Mouse (Mus musculus): ENCODE measurements around the gene Lamtor2. TPM values are rescaled to one million over a fixed set of nuclear protein-coding genes. Genes with fewer than 3 reads are reported as not detected.

Gene Lamtor2
- polyA plus RNA-seq, 1 experiment from 2014 or later = 86.9 TPM

GRCm38 (mm10) chr3:88571856-88572255 is 19.0 kb upstream of the Lamtor2 start:
- Histone ChIP-seq H3K9ac (ENCODE audit: low read depth, low read length) (no peak overlapping the region), H3K4me1 (ENCODE audit: control insufficient read depth, insufficient read depth, low read length) (no peaks in the 10 kb centered on the region), H3K27ac (ENCODE audit: low read depth, low read length) (no peak overlapping the region), H3K9me3 (replicated peaks; ENCODE audit: control insufficient read depth, low read length) (no peaks in the 10 kb centered on the region), H3K4me2 (no peak overlapping the region), H3K4me3 (ENCODE audit: low read depth, low read length) (no peak overlapping the region), H3K36me3 (ENCODE audit: control insufficient read depth, insufficient read depth, low read length) (peaks cover 29% of the 10 kb centered on the region), H3K27me3 (ENCODE audit: control insufficient read depth, insufficient read depth, low read length) (no peaks in the 10 kb centered on the region)
- WGBS (ENCODE audit: insufficient replicate concordance) = 70% methylated on average over 1 of the region's 1 CpGs
- no peak for ATAC-seq (replicated peaks; ENCODE audit: insufficient number of reproducible peaks, low FRiP score, low TSS enrichment)

GRCm38 (mm10) chr3:88570341-88570740 is 17.5 kb upstream of the Lamtor2 start:
- Histone ChIP-seq H3K9ac (ENCODE audit: low read depth, low read length) (no peak overlapping the region), H3K27ac (ENCODE audit: low read depth, low read length) (no peak overlapping the region), H3K27me3 (ENCODE audit: control insufficient read depth, insufficient read depth, low read length) (no peaks in the 10 kb centered on the region), H3K4me3 (ENCODE audit: low read depth, low read length) (no peak overlapping the region), H3K4me2 (no peak overlapping the region), H3K9me3 (replicated peaks; ENCODE audit: control insufficient read depth, low read length) (no peaks in the 10 kb centered on the region), H3K4me1 (ENCODE audit: control insufficient read depth, insufficient read depth, low read length) (no peaks in the 10 kb centered on the region), H3K36me3 (ENCODE audit: control insufficient read depth, insufficient read depth, low read length) (peaks cover 41% of the 10 kb centered on the region)
- ATAC-seq (replicated peaks; ENCODE audit: insufficient number of reproducible peaks, low FRiP score, low TSS enrichment) = no peak
- WGBS (ENCODE audit: insufficient replicate concordance) = 90% methylated on average over 10 of the region's 10 CpGs

- no peak overlapping the region for H3K4me2 ChIP-seq
These were observed 16.8 kb upstream of the Lamtor2 start for GRCm38 (mm10) chr3:88569694-88570093.

GRCm38 (mm10) chr3:88569093-88569492 is 16.2 kb upstream of the Lamtor2 start:
- ATAC-seq (replicated peaks; ENCODE audit: insufficient number of reproducible peaks, low FRiP score, low TSS enrichment) = no peak
- WGBS (ENCODE audit: insufficient replicate concordance) = 94% methylated on average over 2 of the region's 2 CpGs

More at GRCm38 (mm10) chr3:88569694-88570093, 16.8 kb upstream of the Lamtor2 start:
- no peak overlapping the region for H3K9ac ChIP-seq (ENCODE audit: low read depth, low read length)
- H3K27me3 ChIP-seq (ENCODE audit: control insufficient read depth, insufficient read depth, low read length) = no peaks in the 10 kb centered on the region
- no peak overlapping the region for H3K4me3 ChIP-seq (ENCODE audit: low read depth, low read length)
- no peaks in the 10 kb centered on the region for H3K9me3 ChIP-seq (replicated peaks; ENCODE audit: control insufficient read depth, low read length)
- H3K4me1 ChIP-seq (ENCODE audit: control insufficient read depth, insufficient read depth, low read length) = no peaks in the 10 kb centered on the region
- H3K27ac ChIP-seq (ENCODE audit: low read depth, low read length) = no peak overlapping the region
- H3K36me3 ChIP-seq (ENCODE audit: control insufficient read depth, insufficient read depth, low read length) = peaks cover 47% of the 10 kb centered on the region
- 89% methylated on average over 5 of the region's 5 CpGs for WGBS (ENCODE audit: insufficient replicate concordance)
- ATAC-seq (replicated peaks; ENCODE audit: insufficient number of reproducible peaks, low FRiP score, low TSS enrichment) = no peak

GRCm38 (mm10) chr3:88568615-88569014 is 15.7 kb upstream of the Lamtor2 start:
- ATAC-seq (replicated peaks; ENCODE audit: insufficient number of reproducible peaks, low FRiP score, low TSS enrichment) = no peak

More at GRCm38 (mm10) chr3:88569093-88569492, 16.2 kb upstream of the Lamtor2 start:
- H3K27ac ChIP-seq (ENCODE audit: low read depth, low read length) = no peak overlapping the region
- H3K9me3 ChIP-seq (replicated peaks; ENCODE audit: control insufficient read depth, low read length) = no peaks in the 10 kb centered on the region
- H3K4me1 ChIP-seq (ENCODE audit: control insufficient read depth, insufficient read depth, low read length) = no peaks in the 10 kb centered on the region
- H3K4me2 ChIP-seq = no peak overlapping the region
- peaks cover 53% of the 10 kb centered on the region for H3K36me3 ChIP-seq (ENCODE audit: control insufficient read depth, insufficient read depth, low read length)
- no peak overlapping the region for H3K9ac ChIP-seq (ENCODE audit: low read depth, low read length)
- H3K4me3 ChIP-seq (ENCODE audit: low read depth, low read length) = no peak overlapping the region
- H3K27me3 ChIP-seq (ENCODE audit: control insufficient read depth, insufficient read depth, low read length) = no peaks in the 10 kb centered on the region

GRCm38 (mm10) chr3:88567892-88568291 is 15.0 kb upstream of the Lamtor2 start:
- Histone ChIP-seq H3K9ac (ENCODE audit: low read depth, low read length) (no peak overlapping the region), H3K9me3 (replicated peaks; ENCODE audit: control insufficient read depth, low read length) (no peaks in the 10 kb centered on the region), H3K4me1 (ENCODE audit: control insufficient read depth, insufficient read depth, low read length) (no peaks in the 10 kb centered on the region), H3K27me3 (ENCODE audit: control insufficient read depth, insufficient read depth, low read length) (no peaks in the 10 kb centered on the region), H3K27ac (ENCODE audit: low read depth, low read length) (no peak overlapping the region), H3K36me3 (ENCODE audit: control insufficient read depth, insufficient read depth, low read length) (peaks cover 64% of the 10 kb centered on the region), H3K4me2 (no peak overlapping the region), H3K4me3 (ENCODE audit: low read depth, low read length) (no peak overlapping the region)
- no peak for ATAC-seq (replicated peaks; ENCODE audit: insufficient number of reproducible peaks, low FRiP score, low TSS enrichment)
- 91% methylated on average over 6 of the region's 6 CpGs for WGBS (ENCODE audit: insufficient replicate concordance)

More at GRCm38 (mm10) chr3:88568615-88569014, 15.7 kb upstream of the Lamtor2 start:
- Histone ChIP-seq H3K9me3 (replicated peaks; ENCODE audit: control insufficient read depth, low read length) (no peaks in the 10 kb centered on the region), H3K4me3 (ENCODE audit: low read depth, low read length) (no peak overlapping the region), H3K27me3 (ENCODE audit: control insufficient read depth, insufficient read depth, low read length) (no peaks in the 10 kb centered on the region), H3K36me3 (ENCODE audit: control insufficient read depth, insufficient read depth, low read length) (peaks cover 57% of the 10 kb centered on the region), H3K27ac (ENCODE audit: low read depth, low read length) (no peak overlapping the region), H3K4me1 (ENCODE audit: control insufficient read depth, insufficient read depth, low read length) (no peaks in the 10 kb centered on the region), H3K9ac (ENCODE audit: low read depth, low read length) (no peak overlapping the region), H3K4me2 (no peak overlapping the region)
- WGBS (ENCODE audit: insufficient replicate concordance) = 92% methylated on average over 2 of the region's 2 CpGs

GRCm38 (mm10) chr3:88566536-88567061 is 13.7 kb upstream of the Lamtor2 start:
- peaks cover 67% of the 10 kb centered on the region for H3K36me3 ChIP-seq (ENCODE audit: control insufficient read depth, insufficient read depth, low read length)
- 90% methylated on average over 4 of the region's 4 CpGs for WGBS (ENCODE audit: insufficient replicate concordance)
- peak overlapping the region; percentile 44; the same call in 1 of the 2 replicates for H3K9ac ChIP-seq (ENCODE audit: low read depth, low read length)
- no peaks in the 10 kb centered on the region for H3K4me1 ChIP-seq (ENCODE audit: control insufficient read depth, insufficient read depth, low read length)
- 0 out of 2 replicates have a peak overlapping the region, but pooled peaks have one; percentile 32 for H3K27ac ChIP-seq (ENCODE audit: low read depth, low read length)
- no peak overlapping the region for H3K4me2 ChIP-seq
- H3K4me3 ChIP-seq (ENCODE audit: low read depth, low read length) = no peak overlapping the region
- H3K27me3 ChIP-seq (ENCODE audit: control insufficient read depth, insufficient read depth, low read length) = no peaks in the 10 kb centered on the region
- no peaks in the 10 kb centered on the region for H3K9me3 ChIP-seq (replicated peaks; ENCODE audit: control insufficient read depth, low read length)
- ATAC-seq (replicated peaks; ENCODE audit: insufficient number of reproducible peaks, low FRiP score, low TSS enrichment) = no peak

- no peak for ATAC-seq (replicated peaks; ENCODE audit: insufficient number of reproducible peaks, low FRiP score, low TSS enrichment)
These were observed 13.2 kb upstream of the Lamtor2 start for GRCm38 (mm10) chr3:88566116-88566515.

GRCm38 (mm10) chr3:88563966-88564365 is 11.1 kb upstream of the Lamtor2 start:
- Histone ChIP-seq H3K4me2 (no peak overlapping the region), H3K4me1 (ENCODE audit: control insufficient read depth, insufficient read depth, low read length) (no peaks in the 10 kb centered on the region), H3K36me3 (ENCODE audit: control insufficient read depth, insufficient read depth, low read length) (peaks cover 73% of the 10 kb centered on the region), H3K4me3 (ENCODE audit: low read depth, low read length) (no peak overlapping the region), H3K27ac (ENCODE audit: low read depth, low read length) (no peak overlapping the region), H3K9me3 (replicated peaks; ENCODE audit: control insufficient read depth, low read length) (no peaks in the 10 kb centered on the region), H3K27me3 (ENCODE audit: control insufficient read depth, insufficient read depth, low read length) (no peaks in the 10 kb centered on the region), H3K9ac (ENCODE audit: low read depth, low read length) (no peak overlapping the region)
- 90% methylated on average over 7 of the region's 7 CpGs for WGBS (ENCODE audit: insufficient replicate concordance)
- ATAC-seq (replicated peaks; ENCODE audit: insufficient number of reproducible peaks, low FRiP score, low TSS enrichment) = no peak

More at GRCm38 (mm10) chr3:88566116-88566515, 13.2 kb upstream of the Lamtor2 start:
- Histone ChIP-seq H3K4me1 (ENCODE audit: control insufficient read depth, insufficient read depth, low read length) (no peaks in the 10 kb centered on the region), H3K4me2 (no peak overlapping the region), H3K4me3 (ENCODE audit: low read depth, low read length) (no peak overlapping the region), H3K9me3 (replicated peaks; ENCODE audit: control insufficient read depth, low read length) (no peaks in the 10 kb centered on the region), H3K9ac (ENCODE audit: low read depth, low read length) (peak overlapping the region; percentile 44; the same call in 1 of the 2 replicates), H3K27ac (ENCODE audit: low read depth, low read length) (0 out of 2 replicates have a peak overlapping the region, but pooled peaks have one; percentile 32), H3K36me3 (ENCODE audit: control insufficient read depth, insufficient read depth, low read length) (peaks cover 67% of the 10 kb centered on the region), H3K27me3 (ENCODE audit: control insufficient read depth, insufficient read depth, low read length) (no peaks in the 10 kb centered on the region)
- WGBS (ENCODE audit: insufficient replicate concordance) = 85% methylated on average over 3 of the region's 3 CpGs
